Mouse (Mus musculus): ENCODE measurements around the gene Inka1.
A peak's percentile ranks its signal among the peaks of the same experiment; 100 is the strongest.

GRCm38 (mm10) chr9:107986376-107986775 lies 697 bp upstream of the Inka1 start:
- TF ChIP-seq POLR2A (IDR thresholded peaks at IDR 0.05; ENCODE audit: insufficient read depth, low read depth, low read length) (0 out of 2 replicates have a peak, but pooled peaks have one; percentile 13), CTCF (IDR thresholded peaks at IDR 0.05) (peak; percentile 90), EP300 (IDR thresholded peaks at IDR 0.05; ENCODE audit: insufficient read depth, low read depth, low read length) (peak; percentile 98)

Measured in heart, adult 2 months (tissue).